Mouse (Mus musculus) megakaryocyte, embryonic 14.5 days (primary cell): ENCODE results near the gene Susd4.

ENCODE experiments used
- FLI1 ChIP-seq: IDR thresholded peaks from 2 replicates; pipeline ENCODE4 v1.6.1; 2012; ENCODE audit warnings: low read length, inconsistent platforms, mixed read lengths
- GATA1 ChIP-seq: IDR thresholded peaks from 3 replicates; pipeline ENCODE4 v1.6.1; 2012; ENCODE audit warnings: mixed read lengths, low read length, inconsistent platforms, borderline replicate concordance

- TF ChIP-seq FLI1 = no peak
- TF ChIP-seq GATA1 = no peak
These were observed 76.4 kb downstream of the Susd4 start for GRCm38 (mm10) chr1:182840011-182840410.
